Mouse (Mus musculus) heart, postnatal 0 days (tissue): ENCODE measurements at regions not wholly inside any gene's neighbourhood (a gene's known extent, or its start where the extent isn't known, plus 50 kb on each side); places are given as distances from the start of the nearest gene placed in this dataset.

Experiments used
- CTCF ChIP-seq: IDR thresholded peaks from 2 replicates; pipeline ENCODE4 v1.5.1; 2016; ENCODE audit warnings: antibody characterized with exemption, control low read depth, low read depth
- EP300 ChIP-seq: IDR thresholded peaks from 2 replicates; pipeline ENCODE4 v1.6.1; 2016; ENCODE audit warnings: antibody characterized with exemption, low read depth

- TF ChIP-seq CTCF (no peak), EP300 (no peak)
Measured at GRCm38 (mm10) chr9:43947089-43947488, 96.1 kb upstream of the Thy1 start.
